Mouse (Mus musculus) hindlimb bud, embryonic 11.5 days (tissue): ENCODE data around the gene Rnf17.

Source experiments
- DNase-seq: peaks from one replicate; pipeline ENCODE4 v3.0.0-alpha.2; 2012; ENCODE audit warnings: low read depth, low spot score; ENCODE audit errors: extremely low spot score

Rnf17 gene

DNA sequence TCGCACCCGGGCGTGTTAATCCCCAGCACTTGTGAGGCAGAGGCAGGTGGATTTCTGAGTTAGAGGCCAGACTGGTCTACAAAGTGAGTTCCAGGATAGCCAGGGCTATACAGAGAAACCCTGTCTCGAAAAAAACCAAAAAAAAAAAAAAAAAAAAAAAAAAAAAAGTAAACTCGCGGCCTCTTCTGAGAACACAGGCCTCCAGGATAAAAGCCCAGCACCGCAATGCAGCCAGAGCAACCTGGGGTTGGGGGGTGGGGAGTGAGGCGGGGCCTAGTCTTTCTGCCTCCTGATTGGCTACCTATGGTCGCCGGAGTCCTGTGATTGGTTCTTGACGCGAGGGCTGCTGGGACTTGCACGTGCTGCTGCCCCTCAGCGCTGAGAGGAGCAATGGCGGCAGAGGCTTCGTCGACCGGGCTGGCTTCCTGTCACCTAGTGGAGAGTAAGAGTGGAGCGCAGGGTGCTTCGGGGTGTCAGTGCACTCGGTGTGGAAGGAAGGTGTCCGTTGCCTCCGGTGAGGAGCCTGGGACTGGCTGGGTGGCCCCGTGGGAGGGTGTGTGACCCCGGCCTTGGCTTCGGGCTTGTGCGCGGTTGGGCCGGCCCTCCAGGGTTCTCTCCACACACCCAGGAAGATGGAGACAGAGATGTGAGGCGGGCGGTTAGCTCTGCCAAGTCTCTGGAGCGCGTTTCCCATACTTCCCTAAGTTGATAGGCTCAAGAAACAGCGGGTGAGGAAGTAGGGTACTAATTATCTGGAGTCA, at the start of gene Rnf17:
TSS of gene Rnf17 (plus strand) at position 271 of the 761 bp plus-strand sequence.
- no peak for DNase-seq

DNA sequence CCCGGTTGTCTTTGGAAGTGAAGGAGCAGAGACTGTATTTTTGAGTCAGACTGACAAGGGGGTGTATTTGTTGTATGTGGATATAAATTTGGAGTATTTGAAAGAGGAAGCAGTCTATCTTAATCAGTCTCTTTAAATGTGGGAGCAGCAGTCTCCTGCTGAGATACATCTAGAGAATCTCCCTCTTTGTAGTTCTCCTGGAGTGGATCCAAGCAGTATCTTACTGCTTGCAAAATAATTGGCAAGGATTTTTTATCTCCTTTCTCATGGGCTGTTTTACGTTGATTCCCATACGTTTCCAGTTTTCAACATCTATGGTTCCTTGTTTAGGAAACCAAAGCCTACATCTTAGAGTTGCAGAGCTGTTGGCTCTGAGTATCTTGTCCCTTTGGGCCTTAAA, 47.6 kb upstream of the Rnf17 start:
- no peak for DNase-seq

DNA sequence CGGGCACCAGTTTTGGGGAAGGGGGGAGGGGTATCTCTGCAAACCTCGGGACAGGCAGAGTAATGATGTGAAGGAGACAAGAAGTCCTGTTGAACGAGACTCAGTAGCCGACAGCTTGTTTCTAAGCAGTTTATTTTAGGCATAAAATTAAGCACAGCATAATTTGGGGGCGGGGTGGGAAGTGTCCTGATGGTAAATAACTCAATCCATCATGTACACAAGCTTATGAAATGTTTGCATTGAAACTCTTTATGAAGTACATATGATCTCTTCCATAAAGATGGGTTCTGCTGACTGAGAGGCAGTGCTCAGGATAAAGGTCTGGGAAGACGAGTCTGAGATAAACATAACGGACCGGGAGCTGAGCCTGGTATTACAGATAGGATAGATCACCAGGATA, 47.0 kb upstream of the Rnf17 start:
- no peak for DNase-seq

DNA sequence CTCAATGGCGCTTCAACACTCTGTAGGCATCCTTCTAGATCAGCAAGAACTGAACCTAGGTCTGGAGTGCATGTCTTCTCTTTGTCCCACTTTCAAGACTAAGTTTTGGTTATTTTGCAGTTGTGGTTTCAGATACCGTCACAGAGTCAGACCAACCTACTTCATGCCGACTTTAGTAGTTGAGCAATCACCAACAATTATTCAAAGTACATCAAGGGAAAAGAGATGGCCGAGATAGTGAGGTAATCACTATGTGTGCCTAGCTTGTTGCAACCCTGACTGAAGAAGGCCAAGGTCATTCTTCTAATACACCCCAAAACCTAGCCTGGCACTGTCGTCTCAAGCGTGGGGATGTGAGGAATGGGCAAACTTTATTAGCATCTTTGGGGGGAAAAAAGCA, 46.2 kb upstream of the Rnf17 start:
- no peak for DNase-seq

DNA sequence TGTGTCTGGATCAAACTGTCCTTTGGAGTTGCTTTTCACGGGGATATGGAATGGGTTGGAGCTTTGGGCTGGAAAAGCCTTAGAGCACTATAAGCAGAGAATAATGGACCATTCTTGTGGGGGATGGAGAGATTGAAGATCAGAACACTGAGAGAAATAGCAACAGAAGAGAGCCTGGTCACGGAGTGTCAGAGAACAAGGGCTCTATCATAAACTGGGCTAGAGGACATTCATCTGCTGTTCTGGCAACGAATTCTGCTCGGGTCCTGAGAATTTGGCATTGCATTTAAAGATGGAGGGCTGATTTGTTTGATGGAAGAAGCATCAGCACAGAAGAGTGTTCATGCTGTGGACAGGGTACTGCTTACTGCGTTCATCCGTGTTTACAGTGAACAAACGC, 44.0 kb upstream of the Rnf17 start:
- no peak for DNase-seq

DNA sequence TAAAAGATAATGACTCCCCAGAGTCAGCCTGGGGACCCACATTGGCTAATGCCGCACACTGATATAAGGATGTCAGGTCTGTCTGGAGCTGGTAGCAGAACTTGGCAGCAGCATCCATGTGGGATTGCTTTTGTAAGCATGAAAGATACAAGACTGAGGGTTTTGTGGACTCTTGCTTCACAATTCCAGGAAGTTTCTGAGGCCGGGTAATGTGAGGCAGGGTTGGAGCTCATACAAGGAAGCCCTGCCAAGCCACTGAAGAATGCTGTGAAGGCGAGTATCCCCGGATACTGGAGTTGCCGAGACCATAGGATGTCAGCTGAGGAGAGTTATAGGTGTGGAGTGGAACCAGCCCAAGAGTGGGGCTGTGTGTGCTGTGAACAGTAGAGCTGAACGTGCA, 43.2 kb upstream of the Rnf17 start:
- DNase-seq = no peak

DNA sequence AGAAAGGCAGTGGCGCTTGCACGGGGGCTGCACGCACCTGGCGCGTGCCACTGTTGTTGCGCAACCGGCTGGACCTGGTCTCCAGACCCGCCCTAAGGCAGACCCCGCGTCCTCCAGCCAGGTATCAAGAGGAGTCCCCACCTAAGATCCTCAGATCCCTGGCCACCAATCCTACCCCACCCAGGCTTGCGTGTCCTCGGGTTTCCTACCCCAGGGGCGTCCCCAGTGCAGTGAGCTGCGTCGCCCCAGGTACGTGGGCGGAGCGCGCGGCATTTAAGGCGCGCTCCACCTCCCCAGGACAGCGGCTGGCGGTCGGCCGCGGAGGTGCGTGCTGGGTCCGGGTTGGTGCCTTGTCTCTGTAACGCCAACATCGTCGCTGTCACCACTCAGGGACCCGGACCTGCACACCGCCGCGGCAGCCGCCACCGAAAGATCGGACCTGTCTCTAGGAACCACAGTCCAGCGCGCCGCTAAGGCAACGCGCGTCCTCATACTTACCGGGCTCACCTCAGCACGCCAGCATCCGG, 37.6 kb upstream of the Rnf17 start, which contains the start of gene Atp12a:
TSS of gene Atp12a (plus strand) at position 358 of the 527 bp plus-strand sequence.
- no peak for DNase-seq

DNA sequence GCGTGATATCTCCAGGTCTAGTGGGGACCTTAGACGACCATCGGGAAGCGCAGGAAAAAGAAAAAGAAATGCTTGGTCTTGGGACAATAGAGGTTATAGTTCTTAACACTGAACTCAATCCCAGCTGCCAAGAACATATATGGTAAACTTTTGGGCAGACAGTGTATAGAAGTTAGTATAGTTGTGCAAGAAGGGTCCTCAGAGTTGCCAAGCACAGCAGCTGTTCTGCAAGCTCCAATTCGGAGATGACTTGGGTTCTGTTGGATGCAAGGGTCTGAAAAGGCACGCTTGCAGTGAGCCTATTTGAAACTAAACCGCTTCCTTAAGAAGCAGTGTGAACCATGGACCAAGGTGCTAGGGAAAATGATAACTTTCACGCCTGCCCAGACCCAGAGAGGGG, 37.1 kb upstream of the Rnf17 start:
- DNase-seq = no peak

DNA sequence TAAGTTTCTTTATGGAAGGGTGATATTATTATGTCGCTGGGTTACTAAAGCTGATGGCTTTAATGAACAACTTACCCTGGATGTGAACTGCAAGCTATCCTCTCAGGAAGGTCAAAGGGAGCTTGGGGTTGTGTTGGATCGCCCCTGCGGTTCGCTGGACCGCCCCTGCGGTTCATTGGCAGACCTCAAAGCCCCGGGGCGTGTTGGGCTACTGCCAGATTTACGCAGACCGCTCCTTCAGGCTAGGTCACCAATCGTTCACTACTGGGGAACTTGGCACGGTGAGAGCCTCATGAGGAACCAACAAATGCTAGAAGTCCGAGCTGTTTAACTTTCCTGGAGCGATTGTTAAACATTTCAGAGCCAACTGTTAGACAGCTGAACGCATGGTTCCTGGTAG, 35.7 kb upstream of the Rnf17 start:
- no peak for DNase-seq

DNA sequence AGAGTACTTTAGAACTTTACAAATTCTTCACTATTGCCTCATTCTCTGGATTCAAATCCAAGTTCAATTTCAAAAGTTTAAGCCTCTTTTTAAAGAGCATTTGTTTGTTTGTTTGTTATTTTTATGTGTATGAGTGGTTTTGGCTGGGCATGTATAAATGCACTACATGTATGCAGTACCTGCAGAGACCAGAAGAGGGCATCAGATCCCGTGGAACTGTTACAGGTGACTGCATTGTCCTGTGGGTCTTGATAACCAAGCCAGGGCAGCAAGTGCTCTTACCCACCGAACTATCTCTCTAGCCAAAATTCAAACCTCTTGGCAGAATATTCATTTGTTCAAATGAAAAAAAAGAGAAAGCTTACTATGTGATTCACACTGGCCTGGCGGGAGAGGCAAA, 33.5 kb upstream of the Rnf17 start:
- DNase-seq = no peak

DNA sequence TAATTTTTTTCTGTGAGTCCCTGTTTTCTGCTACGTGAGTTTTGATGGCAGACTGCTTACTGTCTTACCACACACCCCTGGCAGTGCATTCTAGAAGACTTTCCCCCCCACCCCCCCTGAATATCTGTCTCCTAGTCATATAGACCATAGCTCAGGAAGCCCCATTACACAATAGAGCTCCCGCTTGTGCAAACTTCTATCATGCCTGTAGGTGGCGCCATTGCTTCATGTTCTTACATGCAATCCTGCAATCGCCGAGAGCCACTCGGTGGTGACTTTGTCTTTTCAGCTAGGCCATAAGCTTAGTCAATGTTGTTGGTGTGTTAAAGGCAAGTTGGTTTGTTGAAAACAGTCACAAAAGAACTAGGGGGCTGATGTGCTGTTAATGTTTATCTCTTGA, 26.6 kb upstream of the Rnf17 start:
- DNase-seq = peak; percentile 66

DNA sequence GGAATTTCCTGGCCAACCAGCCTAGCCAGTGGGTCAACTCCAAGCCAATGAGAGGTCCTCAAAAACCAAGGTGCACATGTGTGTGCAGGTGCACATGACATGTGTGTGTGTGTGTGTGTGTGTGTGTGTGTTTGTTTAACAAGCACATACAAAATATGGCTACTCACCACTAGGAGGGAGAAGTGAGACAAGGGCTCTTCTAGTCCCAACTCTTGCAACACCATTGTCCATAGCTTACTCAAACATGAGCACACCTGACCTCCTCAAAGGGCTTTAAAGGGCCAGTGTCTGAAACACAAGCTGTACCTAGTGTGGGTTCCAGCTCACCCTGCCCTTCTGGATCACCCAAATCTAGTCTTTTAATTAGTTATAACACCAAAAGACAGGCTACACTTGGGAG, 24.6 kb upstream of the Rnf17 start:
- DNase-seq = no peak

DNA sequence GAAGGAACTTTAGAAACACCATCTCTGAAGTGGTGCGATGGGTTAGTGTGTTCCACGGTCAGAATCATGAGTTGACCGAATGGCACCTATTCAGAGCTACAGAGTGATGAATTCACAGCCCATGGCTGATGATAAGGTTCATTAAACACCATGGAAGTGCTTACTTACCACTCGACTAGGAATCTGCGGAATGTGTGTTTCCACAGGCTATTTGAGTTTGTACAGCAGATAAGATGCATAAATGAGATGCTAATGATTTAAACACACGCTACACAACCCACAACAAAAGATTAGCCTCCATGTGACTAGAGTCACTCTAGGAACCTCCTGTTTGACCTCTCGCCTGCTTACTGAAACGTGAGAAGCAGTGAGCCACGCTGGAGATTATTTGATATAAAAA, 23.0 kb upstream of the Rnf17 start:
- no peak for DNase-seq

DNA sequence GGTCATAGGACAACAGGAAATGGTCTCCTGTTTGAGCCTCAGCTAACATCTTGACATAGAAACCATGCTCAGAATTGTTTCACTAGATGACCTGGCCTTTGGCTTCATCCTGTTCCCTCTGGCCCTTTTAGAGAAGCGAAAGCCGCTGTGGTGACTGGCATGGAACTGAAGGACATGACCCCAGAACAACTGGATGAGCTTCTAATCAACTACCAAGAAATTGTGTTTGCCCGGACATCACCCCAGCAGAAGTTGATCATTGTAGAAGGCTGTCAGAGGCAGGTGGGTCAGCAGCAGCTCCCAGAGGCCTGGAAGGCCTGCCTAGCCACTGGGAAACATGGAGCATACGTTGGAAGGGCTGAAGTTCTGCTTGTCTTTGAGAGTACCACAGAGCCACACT, 20.0 kb upstream of the Rnf17 start:
- no peak for DNase-seq

DNA sequence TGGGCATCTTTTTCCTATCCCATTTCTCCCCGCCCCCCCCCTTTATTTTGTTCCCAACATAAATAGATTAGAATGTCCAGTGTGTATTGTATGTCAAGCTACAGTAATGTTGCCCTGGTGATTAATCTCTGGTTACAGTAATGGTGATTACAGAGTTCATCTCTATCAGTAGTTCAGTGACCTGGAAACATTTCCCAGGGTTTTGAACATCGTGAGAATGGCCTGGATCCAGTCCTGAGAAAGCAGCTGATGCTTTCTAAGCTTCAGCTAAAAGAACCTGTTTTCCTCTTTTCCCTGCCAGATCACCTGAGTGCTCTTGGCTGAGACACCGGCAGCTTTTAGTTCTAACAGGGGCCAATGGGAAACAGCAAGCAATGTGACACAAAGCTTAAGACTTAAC, 12.1 kb upstream of the Rnf17 start:
- DNase-seq = no peak

DNA sequence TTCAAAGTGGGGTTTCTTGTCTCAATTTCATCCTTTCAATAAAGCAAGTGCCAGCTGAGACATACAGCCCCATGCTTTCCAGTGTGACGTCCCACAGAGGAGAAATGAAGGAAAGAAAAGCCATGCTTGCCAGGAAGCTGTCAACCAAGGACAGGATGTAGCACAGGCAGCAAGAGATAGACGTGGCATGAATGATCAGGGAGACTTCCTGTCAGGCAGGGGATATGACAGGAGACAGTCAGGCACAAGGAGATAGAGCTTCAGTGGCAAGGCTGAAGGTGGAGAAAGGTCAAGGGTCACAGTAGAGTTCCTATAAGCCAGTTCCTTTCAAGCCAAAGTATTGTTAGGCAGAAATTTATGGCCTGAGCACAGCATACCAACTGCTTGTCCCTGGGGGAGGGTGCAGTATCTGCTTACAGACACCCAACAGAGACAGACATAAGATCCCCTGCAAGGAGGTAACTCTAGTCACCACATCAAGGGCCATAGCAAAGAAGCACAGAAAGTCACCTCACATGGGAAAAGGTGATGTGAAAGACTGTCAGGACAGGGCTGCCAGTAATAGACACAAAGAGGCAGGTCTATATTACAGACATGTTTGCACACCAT, 8.6 kb upstream of the Rnf17 start:
- no peak for DNase-seq

DNA sequence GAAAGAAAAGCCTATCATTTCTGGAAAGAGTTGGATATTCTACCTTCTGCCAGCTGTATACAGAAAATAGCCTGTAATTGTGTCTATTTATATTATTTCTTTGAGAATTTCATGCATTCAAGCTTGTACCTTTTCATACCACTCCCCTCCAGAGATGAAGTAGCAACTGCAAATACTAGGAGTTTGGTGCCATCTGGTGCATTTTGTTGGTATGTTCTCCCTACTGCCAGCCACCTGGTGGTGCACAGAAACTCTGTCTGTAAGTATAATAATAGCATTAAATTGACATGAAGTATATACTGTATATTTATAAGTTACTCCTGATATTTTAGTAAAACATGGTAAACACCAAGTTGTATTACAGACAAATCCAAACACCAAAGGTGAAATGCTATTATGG, 4.4 kb upstream of the Rnf17 start:
- DNase-seq = no peak

DNA sequence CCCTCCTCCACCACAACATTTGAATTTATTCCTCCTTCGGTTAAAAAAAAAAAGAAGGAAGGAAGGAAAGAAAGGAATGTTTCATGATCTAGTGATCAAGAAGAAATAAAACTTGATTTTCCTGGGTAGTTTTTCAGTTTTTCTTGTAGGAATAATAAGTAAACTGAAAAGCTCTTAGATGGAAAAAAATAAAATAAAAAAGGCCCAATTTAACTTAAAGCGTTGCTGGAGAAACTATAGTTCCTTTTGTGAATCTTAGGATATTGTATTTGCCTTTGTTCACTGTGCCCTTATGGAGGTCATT, 643 bp downstream of the Rnf17 start:
- DNase-seq = no peak

DNA sequence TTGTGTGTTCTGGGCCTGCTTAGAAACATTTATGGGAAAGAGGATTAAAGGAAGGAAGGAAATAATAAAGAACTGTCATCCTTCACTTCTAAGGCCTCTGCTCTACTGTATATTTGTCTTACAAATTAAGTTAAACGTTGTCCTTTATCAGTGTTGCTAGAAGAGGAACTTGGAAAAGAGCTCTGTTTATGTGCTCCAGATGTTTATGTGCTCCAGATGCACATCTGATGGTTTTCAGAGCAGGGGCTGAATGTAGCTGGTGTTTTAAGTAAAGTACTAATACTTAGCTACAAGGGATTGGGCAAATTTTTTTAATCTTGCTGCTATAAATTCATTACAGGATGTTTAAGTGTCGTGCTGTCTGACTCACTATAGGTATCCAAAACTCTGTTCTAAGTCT, 59.7 kb downstream of the Rnf17 start:
- DNase-seq = no peak

DNA sequence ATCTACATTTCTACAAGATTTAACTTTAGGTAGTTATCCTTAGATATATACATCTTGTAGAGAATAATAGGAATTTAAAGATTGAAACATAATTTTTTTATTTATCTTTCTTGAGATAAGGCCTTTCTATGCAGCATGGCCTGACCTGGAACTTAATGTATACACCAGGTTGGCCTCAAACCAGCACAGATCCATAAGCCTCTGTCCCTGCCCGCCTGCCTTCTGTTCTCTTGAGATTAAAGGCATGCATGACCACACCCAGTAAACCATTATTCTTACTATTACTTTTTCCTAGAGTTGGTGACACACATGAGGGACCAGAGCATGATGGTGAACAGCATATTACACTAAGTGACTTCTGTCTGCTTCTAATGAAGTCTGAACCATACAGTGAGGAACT, 60.3 kb downstream of the Rnf17 start:
- no peak for DNase-seq

DNA sequence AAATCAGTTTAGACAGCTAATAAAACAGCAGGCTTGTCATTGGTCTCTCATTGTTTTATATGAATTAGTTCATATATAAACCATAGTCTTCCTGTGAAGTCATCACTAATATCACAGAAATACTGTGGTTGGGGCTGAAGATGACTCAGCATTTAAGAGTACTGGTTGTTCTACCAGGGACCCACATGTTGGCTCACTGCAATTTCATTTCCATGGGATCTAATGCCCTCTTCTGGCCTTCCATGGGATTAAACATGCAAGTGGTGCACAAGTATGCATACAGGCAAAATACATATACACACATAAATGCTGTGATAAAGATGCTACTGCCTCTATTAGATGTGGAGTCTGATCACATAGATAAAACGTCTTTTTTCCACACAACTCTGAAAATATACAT, 65.8 kb downstream of the Rnf17 start:
- no peak for DNase-seq

DNA sequence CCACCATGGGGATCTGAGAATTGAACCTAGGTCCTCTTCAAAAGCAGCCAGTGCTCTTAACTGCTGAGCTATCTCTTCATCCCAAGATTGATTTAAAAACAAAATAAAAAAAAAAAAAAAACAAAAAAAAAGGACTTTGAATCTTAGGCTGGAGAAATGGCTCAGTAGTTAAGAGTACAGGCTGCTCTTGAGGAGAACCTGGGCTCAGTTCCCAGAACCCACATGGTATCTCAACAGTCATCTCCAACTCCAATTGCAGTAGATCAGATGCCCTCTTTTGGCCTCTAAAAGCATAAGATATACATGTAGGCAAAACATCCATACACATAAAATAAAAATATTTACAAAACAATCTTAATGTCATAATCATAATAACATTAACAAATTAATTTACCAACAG, 87.4 kb downstream of the Rnf17 start:
- no peak for DNase-seq

DNA sequence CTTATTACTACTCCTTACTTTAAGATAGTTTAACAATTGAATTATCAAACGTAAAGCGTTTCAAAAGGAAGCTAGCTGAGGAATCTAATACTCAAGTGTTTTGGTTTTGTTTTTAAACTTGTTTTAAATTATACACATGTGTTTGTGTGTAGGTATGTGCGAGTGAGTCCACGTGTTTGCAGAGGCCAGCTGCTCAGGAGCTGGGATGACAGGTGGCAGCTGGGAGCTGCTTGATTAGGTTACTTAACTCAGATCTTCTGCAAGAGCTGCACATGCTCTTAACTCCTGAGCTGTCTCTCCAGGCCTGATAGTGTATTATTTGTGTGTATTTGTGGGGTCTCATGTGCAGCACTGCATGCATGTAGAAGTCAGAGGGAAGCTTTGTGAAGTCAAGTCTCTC, 100.0 kb downstream of the Rnf17 start:
- no peak for DNase-seq
